Mouse (Mus musculus): ENCODE data around the gene Crabp2.

Gene Crabp2

DNA sequence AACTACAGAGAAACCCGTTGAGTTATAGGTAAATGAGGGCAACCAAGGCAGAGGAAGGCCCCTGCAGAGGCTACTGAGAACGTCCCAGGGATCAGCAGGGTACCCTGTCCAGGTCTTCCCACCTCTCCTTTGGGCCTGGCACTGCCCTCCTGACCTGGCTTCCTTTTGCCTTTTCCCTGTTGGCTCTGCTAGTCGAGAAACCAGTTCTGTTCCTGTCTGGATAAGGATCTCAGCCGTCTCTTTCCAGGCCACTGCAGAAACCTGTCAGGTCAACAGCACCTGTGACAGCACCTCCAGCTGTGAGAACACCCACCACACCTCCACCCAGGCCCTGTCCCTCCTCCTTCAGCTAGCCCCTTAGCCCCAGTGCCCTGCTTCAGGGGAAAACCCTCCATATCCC lies 10.0 kb downstream of the Crabp2 start:
- DNase-seq (ENCODE audit: low read depth, low spot score): no peak

DNA sequence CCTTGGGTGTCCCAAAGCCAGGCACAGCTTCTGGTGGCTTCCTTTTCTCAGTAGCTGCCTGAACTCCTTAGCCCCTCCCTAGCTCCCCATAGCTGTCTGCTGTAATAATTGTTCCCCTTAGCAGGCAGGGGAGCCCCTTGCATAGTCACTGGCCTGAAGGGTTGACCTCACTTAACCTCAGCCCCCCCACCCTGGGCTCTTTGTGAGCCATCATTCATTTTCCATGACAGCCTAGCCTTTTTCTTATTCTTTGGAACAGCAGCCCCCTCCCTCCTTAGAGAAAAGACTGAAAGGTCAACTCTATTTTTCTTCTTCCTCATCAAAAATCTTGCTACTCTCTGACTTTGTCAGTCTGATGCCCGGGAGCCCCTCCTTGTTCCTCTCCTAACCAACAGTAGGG lies 10.5 kb downstream of the Crabp2 start:
- DNase-seq (ENCODE audit: low read depth, low spot score): no peak

DNA sequence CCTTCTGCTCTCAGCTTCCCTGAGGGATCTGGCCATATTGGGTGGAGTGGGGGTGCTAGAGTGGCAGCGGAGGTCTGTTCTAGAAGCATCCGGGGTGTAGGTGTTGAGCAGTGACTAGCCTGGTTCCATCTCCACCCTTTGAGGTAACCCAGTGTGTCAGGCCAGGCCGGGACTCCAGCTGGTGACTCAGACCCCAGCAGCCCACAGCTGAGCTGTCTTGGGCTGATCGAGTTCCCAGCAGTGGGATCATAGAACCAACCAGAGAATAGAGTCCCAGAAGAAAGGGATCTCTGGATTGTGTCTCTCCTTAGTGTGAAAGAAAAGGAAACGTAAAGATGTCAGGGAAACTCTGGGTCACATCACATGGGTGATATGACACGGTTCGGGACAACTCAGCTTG lies 10.9 kb downstream of the Crabp2 start:
- DNase-seq (ENCODE audit: low read depth, low spot score): no peak

DNA sequence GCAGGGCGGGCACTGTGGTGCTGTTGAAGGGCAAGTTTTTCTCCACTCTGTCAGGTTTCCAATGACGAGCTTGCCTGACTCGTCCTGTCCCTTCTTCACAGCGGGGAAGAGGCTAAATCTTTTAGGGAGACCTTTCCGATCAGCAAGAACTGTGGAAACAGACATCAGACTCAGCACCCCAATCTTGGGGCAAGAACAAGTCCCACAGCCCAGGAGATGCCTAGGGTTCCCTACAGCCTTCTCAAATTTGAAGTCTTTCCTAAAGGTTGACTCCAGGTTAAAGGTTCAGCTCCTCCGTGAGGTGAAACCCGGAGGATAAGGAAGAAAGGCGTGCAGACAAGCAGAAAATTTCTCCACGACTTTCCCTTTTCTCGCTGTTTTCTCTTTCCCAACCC lies 11.7 kb downstream of the Crabp2 start:
- DNase-seq (ENCODE audit: low read depth, low spot score): no peak

DNA sequence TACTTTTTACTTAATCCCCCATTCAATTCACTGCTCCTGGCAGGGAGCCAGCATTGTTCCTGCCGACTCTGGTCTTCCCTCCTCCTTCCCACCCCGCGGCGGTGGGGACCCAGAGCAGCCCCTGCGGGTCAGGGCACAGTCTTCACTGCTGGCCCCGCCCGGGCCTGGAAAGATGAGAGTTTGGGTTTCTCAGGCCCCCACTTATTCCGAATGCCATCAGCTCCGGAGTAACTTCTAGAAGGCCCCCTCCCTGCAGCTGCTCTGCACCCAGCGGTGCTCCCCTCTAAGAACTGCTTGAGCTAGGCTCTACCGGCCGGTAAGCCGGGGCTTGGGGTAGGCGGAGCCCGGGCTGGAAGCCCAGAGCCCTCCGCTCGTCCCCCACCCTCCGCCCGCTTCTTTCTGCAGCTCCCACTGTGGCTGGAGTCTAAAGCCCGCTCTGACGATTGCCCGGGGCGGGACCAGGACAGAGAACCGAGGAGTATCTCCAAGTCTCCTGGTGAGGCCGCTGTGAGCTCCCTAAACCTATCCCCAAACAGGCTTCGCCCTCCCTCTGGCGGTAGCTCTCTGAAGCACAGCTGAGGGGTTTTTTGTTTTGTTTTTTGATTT lies 12.2 kb downstream of the Crabp2 start:
- peak; percentile 91 for DNase-seq (ENCODE audit: low read depth, low spot score)

DNA sequence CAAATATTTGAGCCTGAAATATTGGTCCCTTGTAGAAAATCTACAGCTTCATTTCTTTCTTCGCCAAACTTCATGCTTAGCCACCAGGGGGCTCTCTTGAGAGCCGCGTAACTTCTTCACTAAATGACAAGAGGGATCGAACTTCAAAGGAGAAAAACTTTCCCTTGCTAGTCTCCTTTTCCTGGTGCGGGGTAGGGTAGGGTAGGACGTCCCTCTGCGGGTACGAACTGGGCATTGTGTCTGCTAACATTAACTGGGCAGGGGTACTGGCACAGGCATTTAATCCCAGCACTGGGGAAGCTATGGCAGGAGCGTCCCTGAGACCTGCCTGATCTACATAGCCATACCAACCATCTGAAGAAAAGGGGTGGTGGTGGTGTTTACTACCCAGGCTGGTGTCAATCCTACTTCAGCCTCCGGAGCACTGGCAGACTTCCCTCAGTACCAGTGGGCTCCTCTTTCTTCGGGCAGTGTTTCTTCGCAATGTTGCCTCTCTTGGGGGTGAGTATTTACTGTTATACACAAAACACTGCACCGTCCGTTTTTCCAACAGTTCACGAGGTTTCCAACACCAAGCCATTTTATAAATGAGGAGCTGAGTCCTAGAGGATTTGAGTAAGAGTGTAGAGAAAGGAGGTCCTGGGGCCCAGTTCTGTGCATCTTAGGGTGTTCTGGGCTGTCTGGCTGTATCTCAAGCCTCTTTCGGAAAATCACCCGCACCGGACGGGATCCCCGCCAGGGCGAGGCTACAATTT lies 21.9 kb downstream of the Crabp2 start:
- no peak for DNase-seq (ENCODE audit: low read depth, low spot score)

DNA sequence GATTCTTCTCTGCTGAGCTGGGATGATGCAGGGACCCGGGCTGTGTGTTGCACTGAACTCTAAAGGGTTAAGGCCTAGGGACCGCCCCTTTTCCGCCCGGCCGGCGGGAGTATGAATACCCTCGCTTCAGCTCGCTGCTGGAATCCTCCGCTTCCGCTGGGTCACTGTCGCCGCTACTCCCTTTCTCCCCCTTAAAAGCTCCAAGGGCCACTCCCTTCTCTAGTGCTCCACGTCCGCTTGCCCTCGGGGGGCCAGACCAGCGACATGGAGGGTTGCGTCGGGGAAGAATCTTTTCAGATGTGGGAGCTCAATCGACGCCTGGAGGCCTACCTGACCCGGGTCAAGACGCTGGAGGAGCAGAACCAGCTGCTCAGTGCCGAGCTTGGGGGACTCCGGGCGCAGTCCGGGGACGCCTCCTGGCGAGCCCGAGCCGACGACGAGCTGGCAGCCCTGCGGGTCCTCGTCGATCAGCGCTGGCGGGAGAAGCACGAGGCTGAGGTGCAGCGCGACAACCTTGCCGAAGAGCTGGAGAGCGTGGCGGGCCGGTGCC lies 22.5 kb downstream of the Crabp2 start, which contains the start of gene Nes:
Gene Nes, plus strand, starts transcription at position 140 of the 550 bp plus-strand sequence.
- DNase-seq (ENCODE audit: low read depth, low spot score): peak; percentile 42

DNA sequence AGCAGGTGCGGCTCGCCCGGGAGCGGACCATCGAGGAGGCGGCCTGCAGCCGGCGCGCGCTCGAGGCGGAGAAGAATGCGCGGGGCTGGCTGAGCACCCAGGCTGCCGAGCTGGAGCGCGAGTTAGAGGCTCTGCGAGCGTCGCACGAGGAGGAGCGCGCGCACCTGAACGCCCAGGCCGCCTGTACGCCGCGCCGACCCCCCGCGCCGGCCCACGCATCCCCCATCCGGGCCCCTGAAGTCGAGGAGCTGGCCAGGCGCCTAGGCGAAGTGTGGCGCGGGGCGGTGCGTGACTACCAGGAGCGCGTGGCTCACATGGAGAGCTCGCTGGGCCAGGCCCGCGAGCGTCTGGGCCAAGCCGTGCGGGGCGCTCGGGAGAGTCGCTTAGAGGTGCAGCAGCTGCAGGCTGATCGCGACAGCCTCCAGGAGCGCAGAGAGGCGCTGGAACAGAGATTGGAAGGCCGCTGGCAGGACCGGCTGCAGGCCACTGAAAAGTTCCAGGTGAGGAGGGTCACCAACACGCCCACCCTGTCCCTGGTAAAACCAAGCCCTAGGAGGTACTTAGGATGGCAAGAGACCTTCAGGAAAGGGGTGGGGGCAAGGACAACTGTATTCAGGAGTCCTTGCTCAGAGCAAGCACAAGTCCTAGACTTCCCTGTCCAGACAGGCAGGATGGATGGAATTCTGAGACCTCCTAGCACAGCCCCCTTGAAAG lies 23.2 kb downstream of the Crabp2 start:
- no peak for DNase-seq (ENCODE audit: low read depth, low spot score)

DNA sequence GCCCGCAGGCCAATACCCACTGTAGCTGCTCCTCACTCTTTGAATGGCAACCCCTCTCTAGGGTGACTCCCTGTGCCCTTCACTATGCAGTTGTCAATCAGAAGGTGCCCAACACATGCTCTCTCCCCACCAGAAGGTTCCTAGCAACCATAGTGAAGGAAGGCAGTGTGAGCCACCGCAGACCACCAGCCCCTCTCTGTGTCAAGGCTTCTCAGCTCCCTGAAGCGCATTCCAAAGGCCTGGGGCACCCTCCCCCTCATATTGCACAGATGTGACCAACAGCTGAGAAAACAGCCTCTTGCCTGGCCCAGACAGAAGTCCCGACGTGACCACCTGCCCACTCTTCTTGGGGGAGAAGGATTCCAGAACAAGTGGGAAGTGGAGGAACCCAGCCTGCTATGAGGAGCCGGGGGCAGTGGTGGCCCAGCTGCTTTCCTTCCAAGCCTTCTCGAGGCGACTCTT lies 23.8 kb downstream of the Crabp2 start:
- DNase-seq (ENCODE audit: low read depth, low spot score): no peak

DNA sequence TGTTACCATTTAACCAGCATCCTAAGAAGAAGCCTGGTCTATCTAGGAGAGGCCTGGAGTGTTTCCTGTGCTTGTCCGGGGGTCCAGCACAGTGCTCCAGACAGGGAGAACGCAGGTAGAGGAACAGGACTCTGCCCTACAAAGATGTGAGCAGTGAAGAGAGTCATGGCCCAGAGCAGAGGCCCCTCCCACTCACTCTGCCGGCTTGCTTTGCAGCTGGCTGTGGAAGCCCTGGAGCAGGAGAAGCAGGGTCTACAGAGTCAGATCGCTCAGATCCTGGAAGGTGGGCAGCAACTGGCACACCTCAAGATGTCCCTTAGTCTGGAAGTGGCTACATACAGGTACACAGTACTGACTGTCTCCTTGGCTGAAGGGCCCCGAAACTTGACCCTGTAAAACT lies 24.3 kb downstream of the Crabp2 start:
- DNase-seq (ENCODE audit: low read depth, low spot score): no peak

DNA sequence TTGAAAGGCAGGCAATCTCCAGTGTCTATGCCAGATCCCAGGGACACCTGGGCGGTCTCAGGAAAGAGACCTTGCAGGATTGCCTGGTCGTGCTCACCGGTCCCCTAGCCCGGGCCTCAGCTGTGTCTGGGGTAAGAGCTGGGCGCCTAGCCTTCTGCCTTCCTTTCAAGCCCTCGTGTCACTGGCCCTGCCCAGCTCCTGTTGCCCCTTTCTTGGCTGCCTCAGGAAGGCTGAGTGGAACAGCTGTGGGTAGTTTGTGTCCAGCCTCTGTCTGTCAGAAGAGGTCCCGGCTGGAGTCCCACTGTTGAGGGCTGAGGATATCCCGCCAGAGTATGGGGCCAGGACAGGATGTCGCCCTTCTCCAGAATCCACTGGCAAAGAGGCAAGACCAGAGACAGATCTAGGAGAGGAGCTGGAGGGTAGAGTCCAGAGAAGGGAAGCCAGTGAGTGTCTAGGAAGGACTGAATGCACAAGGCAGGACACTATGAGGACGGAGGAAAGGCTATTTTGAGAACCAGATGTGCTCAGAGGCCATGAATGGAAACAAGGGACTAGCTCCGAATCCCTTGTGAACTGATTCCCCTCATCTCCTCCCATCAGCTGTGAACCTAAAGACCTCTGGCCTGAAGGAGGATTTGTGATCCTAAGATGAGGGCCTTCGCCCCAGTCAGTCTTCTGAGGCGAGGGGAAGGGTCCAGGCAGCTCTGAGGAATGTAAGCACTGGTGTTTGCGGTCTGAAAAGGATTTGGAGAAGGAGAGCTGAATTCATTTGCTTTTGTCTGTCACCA lies 25.3 kb downstream of the Crabp2 start:
- DNase-seq (ENCODE audit: low read depth, low spot score): no peak

DNA sequence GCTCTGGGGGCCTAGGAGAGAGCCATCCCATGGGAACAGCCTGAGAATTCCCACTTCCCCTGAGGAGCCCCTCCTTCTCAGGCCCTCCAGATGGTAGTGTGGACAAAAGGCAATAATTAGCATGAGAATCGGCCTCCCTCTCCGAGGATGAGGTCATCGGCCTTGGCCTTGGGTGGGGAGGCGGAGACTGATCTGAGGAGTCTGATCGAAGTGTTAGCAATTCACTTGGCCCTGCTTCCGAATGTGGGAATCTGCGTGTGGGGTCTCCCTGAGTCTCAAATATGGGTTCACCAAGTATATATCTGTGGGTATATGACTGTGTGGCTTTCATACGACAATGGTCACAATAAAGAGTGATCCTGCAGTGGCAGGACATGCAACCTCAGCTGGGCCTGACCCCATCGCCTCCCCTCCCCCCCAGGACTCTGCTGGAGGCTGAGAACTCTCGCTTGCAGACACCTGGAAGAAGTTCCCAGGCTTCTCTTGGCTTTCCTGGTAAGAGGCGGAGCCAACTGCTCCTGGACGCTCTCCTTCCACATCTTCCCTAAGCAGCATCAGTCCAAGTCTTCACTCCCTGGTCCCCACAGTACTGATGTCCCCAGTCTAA lies 26.0 kb downstream of the Crabp2 start:
- DNase-seq (ENCODE audit: low read depth, low spot score): no peak

DNA sequence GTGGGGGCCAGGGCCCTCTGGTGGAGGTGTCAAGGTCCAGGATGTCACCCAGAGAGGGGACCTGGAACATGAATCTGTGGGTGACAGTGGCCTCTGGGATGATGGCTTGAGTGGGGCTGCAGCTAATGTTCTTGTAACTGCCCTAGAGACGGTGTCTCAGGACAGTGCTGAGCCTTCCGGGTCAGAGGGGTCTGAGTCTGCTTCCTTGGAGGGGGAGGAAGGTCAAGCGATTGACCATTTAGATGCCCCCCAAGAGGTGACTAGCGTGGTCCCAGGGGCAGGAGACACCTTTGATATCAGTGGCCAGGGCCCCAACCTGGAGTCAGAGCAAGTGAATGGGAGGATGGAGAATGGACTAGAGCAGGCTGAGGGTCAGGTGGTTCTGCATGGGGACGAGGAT lies 31.0 kb downstream of the Crabp2 start:
- no peak for DNase-seq (ENCODE audit: low read depth, low spot score)

DNA sequence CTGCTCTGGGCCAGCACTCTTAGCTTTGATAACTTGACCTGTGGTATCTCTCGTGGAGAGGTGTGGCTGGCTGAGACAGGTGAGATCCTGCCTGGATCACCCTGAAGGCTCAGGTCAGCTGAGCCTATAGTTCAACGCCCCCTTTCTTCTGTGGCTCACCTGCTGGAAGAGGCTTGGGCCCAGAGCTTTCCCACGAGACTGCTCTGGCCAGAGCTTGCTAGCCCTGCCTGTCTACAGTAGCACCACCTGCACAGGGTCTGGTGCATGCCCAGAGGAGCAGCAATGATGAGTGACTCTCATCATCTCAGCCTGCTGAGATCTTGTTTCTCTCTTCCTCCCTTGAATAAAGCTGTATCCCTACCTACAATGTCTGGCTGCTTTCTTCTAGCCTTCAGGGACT lies 31.6 kb downstream of the Crabp2 start:
- no peak for DNase-seq (ENCODE audit: low read depth, low spot score)

DNA sequence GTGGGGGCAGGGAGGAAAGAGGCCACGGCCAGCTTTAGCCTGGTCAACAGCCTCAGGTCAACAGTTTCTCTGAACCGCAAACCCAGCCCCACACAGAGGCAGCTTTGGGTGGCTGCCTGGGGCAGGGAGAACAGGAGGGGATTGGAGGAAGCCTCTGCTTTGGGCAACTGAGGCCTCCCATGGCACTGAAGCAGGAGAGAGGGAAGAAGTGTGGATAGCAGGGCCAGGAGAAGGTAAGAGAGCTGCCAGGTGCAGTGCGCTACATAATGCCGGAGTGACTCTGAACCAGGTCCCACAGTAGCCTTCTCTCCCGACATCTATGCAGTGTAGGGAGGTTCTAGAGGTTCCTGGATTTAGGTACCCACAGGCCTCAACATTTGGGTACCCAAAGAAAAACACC lies 32.3 kb downstream of the Crabp2 start:
- no peak for DNase-seq (ENCODE audit: low read depth, low spot score)

DNA sequence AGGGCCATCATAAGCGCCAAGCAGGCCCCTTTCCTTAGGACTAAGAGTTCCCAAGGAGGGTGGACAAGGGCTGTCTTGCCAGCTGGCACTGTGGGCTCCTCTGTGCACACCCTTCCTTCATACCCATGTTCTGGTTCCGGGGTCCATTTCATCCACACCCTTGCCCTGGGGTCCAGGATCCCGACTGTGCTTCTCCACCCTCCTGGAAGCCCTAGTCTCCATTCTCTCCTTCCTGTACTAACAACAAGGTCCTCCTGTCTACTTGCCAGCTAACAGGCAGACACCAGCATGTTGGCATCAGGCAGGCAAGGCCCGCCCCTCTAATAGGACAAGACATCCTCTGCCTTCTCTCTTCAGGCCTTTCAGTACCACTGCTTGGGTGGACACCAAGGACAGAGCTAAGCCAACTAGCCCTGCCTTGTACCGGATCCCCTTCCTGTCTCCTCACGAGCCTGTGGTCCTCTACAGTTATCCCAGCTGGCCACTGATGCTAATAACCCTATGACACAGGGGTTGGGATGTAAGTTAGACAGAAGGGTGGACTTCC lies 32.8 kb downstream of the Crabp2 start:
- no peak for DNase-seq (ENCODE audit: low read depth, low spot score)

DNA sequence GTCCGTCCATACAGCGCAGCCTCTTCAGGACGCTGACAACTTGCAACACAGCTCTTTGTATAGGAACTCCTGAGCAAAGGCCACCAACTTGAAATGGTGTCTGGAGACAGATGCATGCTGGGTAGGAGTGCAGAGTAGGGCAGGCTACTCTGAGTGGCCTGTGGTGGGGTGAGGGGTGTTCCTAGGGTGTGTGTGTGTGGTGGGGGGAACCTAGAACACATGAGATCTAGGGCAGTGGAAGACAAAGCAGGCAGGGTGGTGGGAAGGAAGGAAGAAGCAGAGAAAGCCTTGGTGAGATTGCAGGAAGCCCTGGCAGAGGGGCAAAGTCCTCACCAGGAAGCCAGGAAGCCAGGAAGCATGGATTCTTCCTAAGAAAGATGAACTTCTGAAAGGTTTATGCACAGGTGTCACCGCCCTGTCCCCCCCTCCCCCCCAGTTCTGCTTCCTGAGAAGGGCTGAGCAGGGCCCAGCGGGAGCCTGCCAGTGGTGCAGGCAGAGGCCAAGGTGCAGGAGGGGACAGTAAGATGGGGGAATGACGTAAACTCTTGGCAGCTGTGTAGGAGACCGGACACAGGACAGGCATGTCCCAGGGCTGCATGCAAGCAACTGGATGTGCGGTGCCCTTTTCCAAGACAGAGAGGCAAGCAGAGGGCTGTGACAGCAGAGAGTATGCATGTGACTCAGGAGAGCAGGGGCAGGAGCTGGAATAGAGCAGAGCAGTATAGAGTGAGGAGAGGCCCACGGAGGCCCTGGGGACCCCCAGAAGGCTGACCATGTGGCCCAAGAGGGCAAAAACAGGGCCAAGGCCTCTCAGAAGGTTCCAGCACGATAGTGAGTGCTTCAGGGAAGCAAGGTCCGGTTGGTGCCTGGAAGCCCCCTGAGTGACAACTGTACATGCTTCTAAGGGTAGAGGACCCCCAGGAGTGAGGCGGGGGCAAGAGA lies 33.7 kb downstream of the Crabp2 start:
- no peak for DNase-seq (ENCODE audit: low read depth, low spot score)

DNA sequence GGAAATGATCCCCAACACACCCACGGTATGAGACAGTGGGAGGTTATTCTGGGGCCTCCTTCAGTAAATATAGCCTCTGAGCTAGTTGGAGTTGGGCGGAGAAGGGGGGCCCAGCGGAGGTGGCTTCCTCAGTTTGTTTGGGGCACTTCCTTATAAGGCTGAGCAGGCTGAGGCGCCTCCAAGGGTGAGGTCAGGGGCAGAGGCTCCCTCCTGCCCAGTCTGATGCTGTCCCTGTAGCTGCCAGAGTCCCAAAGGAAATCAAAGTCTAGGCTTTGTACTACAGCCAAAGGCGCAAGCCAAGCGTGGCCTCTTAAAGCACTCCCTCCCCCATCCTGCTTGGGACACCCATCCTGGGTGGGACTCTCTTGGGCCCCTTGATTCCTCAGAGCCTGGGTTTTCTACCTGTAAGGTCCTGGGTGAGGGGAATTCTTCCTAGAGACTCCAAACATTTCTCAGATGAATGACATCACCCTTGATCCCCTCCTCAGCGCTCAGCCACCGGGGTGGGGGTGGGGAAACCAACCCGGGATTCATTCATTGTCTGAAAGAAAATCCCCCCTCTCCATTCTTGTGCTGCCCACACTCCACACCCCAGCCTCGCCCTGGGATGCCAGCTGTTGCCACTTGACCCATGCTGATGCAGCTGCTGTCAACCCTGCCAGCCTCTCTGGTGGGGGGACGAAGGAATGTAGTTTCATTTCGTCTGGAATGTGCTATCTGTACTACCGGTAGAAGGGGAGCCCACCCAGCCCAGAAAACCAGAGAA lies 34.6 kb downstream of the Crabp2 start:
- no peak for DNase-seq (ENCODE audit: low read depth, low spot score)

DNA sequence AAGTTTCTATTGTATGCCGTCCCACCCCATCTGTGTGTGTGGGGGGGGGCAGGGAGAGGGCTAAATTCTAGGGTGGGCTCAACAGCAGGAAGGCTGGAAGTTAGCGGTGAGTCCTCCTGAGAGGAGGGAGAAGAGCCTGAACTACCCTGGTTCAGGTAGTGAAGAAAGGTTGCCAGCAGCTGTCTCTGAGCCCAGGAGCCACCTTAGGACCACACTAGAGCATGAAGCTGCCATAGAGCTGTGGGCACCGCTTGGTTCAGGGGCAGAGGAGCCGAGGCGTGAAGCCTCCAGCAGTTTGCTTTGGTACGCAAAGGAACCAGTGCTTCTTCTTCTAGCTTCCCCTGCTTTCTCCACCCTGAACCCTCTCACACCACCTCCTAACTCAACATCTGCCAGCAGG lies 35.2 kb downstream of the Crabp2 start:
- DNase-seq (ENCODE audit: low read depth, low spot score): no peak
